Mouse (Mus musculus) A20 (cell line): ENCODE measurements around the gene Chmp6.
A peak's percentile ranks its signal among the peaks of the same experiment; 100 is the strongest.

Experiments
- DNase-seq: peaks from one replicate; pipeline ENCODE4 v3.0.0-alpha.2; 2011; ENCODE audit warnings: low read depth, low spot score

The Chmp6 gene

GRCm38 (mm10) chr11:119907711-119908110 is 5.5 kb upstream of the Chmp6 start:
- no peak for DNase-seq

- peak; percentile 73 for DNase-seq
Measured at GRCm38 (mm10) chr11:119909436-119909835, 3.8 kb upstream of the Chmp6 start.

- DNase-seq, result no peak
Measured at GRCm38 (mm10) chr11:119912845-119913244, 396 bp upstream of the Chmp6 start.

- no peak for DNase-seq
Measured at GRCm38 (mm10) chr11:119913935-119914314, 684 bp downstream of the Chmp6 start.

- no peak for DNase-seq
Measured at GRCm38 (mm10) chr11:119914381-119914780, 1.1 kb downstream of the Chmp6 start.

- DNase-seq, result no peak
Measured at GRCm38 (mm10) chr11:119915666-119916065, 2.4 kb downstream of the Chmp6 start.

GRCm38 (mm10) chr11:119916102-119916790 is 3.0 kb downstream of the Chmp6 start:
- DNase-seq, result no peak

GRCm38 (mm10) chr11:119916834-119917469 is 3.7 kb downstream of the Chmp6 start:
- no peak for DNase-seq

GRCm38 (mm10) chr11:119918521-119918920 is 5.3 kb downstream of the Chmp6 start:
- DNase-seq, result no peak

- no peak for DNase-seq
Measured at GRCm38 (mm10) chr11:119919432-119919831, 6.2 kb downstream of the Chmp6 start.

- DNase-seq, result peak; percentile 66
Measured at GRCm38 (mm10) chr11:119919897-119920296, 6.7 kb downstream of the Chmp6 start.

- DNase-seq, result no peak
Measured at GRCm38 (mm10) chr11:119920668-119921067, 7.4 kb downstream of the Chmp6 start.

- DNase-seq, result no peak
Measured at GRCm38 (mm10) chr11:119925176-119925575, 11.9 kb downstream of the Chmp6 start.

GRCm38 (mm10) chr11:119926762-119927161 is 13.5 kb downstream of the Chmp6 start:
- DNase-seq, result no peak

- DNase-seq, result peak; percentile 88
Measured at GRCm38 (mm10) chr11:119928023-119928681, 14.9 kb downstream of the Chmp6 start.

GRCm38 (mm10) chr11:119929603-119930265 is 16.5 kb downstream of the Chmp6 start:
- no peak for DNase-seq

GRCm38 (mm10) chr11:119931809-119932208 is 18.6 kb downstream of the Chmp6 start:
- no peak for DNase-seq

- no peak for DNase-seq
Measured at GRCm38 (mm10) chr11:119933142-119933541, 19.9 kb downstream of the Chmp6 start.

GRCm38 (mm10) chr11:119933819-119934583 is 20.8 kb downstream of the Chmp6 start:
- DNase-seq, result peak; percentile 92

GRCm38 (mm10) chr11:119934773-119935172 is 21.5 kb downstream of the Chmp6 start:
- DNase-seq, result peak; percentile 68

- DNase-seq, result peak; percentile 78
Measured at GRCm38 (mm10) chr11:119935457-119935856, 22.2 kb downstream of the Chmp6 start.
